Mouse (Mus musculus): ENCODE results near the gene Sod3. TPM values are rescaled to one million over a fixed set of nuclear protein-coding genes. Genes with fewer than 3 reads are reported as not detected.

Gene Sod3
- polyA plus RNA-seq, 1 experiment = 48.8 TPM

GRCm38 (mm10) chr5:52404373-52404772 is 40.8 kb downstream of the Sod3 start:
- TF ChIP-seq CTCF (IDR thresholded peaks at IDR 0.05; ENCODE audit: borderline replicate concordance, insufficient read depth, low read length) = no peak
- TF ChIP-seq POLR2A (IDR thresholded peaks at IDR 0.05; ENCODE audit: low read depth, low read length) = no peak
- Histone ChIP-seq H3K27ac (ENCODE audit: insufficient read depth, low read length) (no peak overlapping the region), H3K4me1 (ENCODE audit: control insufficient read depth, insufficient read depth, low read length) (no peaks in the 10 kb centered on the region), H3K4me3 (ENCODE audit: insufficient read depth, low read length) (no peak overlapping the region)

GRCm38 (mm10) chr5:52408668-52409315 is 45.2 kb downstream of the Sod3 start:
- H3K27ac ChIP-seq (ENCODE audit: insufficient read depth, low read length) = no peak overlapping the region
- no peak overlapping the region for H3K4me3 ChIP-seq (ENCODE audit: insufficient read depth, low read length)
- no peaks in the 10 kb centered on the region for H3K4me1 ChIP-seq (ENCODE audit: control insufficient read depth, insufficient read depth, low read length)
- TF ChIP-seq POLR2A (IDR thresholded peaks at IDR 0.05; ENCODE audit: low read depth, low read length) (no peak), CTCF (IDR thresholded peaks at IDR 0.05; ENCODE audit: borderline replicate concordance, insufficient read depth, low read length) (no peak)

GRCm38 (mm10) chr5:52410197-52410596 is 46.6 kb downstream of the Sod3 start:
- no peaks in the 10 kb centered on the region for H3K4me1 ChIP-seq (ENCODE audit: control insufficient read depth, insufficient read depth, low read length)
- no peak overlapping the region for H3K4me3 ChIP-seq (ENCODE audit: insufficient read depth, low read length)
- H3K27ac ChIP-seq (ENCODE audit: insufficient read depth, low read length) = no peak overlapping the region
- TF ChIP-seq CTCF (IDR thresholded peaks at IDR 0.05; ENCODE audit: borderline replicate concordance, insufficient read depth, low read length) (no peak), POLR2A (IDR thresholded peaks at IDR 0.05; ENCODE audit: low read depth, low read length) (no peak)

- no peaks in the 10 kb centered on the region for H3K4me1 ChIP-seq (ENCODE audit: control insufficient read depth, insufficient read depth, low read length)
- no peak overlapping the region for H3K27ac ChIP-seq (ENCODE audit: insufficient read depth, low read length)
- TF ChIP-seq POLR2A (IDR thresholded peaks at IDR 0.05; ENCODE audit: low read depth, low read length) (no peak), CTCF (IDR thresholded peaks at IDR 0.05; ENCODE audit: borderline replicate concordance, insufficient read depth, low read length) (no peak)
- H3K4me3 ChIP-seq (ENCODE audit: insufficient read depth, low read length) = no peak overlapping the region
Measured at GRCm38 (mm10) chr5:52411567-52411966, 48.0 kb downstream of the Sod3 start.

GRCm38 (mm10) chr5:52415193-52415592 is 51.6 kb downstream of the Sod3 start:
- H3K4me1 ChIP-seq (ENCODE audit: control insufficient read depth, insufficient read depth, low read length) = no peaks in the 10 kb centered on the region
- no peak for TF ChIP-seq CTCF (IDR thresholded peaks at IDR 0.05; ENCODE audit: borderline replicate concordance, insufficient read depth, low read length)
- TF ChIP-seq POLR2A (IDR thresholded peaks at IDR 0.05; ENCODE audit: low read depth, low read length) = no peak
- H3K4me3 ChIP-seq (ENCODE audit: insufficient read depth, low read length) = no peak overlapping the region
- no peak overlapping the region for H3K27ac ChIP-seq (ENCODE audit: insufficient read depth, low read length)

- no peak for TF ChIP-seq POLR2A (IDR thresholded peaks at IDR 0.05; ENCODE audit: low read depth, low read length)
- H3K27ac ChIP-seq (ENCODE audit: insufficient read depth, low read length) = no peak overlapping the region
- H3K4me3 ChIP-seq (ENCODE audit: insufficient read depth, low read length) = no peak overlapping the region
- H3K4me1 ChIP-seq (ENCODE audit: control insufficient read depth, insufficient read depth, low read length) = no peaks in the 10 kb centered on the region
Measured at GRCm38 (mm10) chr5:52415917-52416316, 52.3 kb downstream of the Sod3 start.

- no peaks in the 10 kb centered on the region for H3K4me1 ChIP-seq (ENCODE audit: control insufficient read depth, insufficient read depth, low read length)
- H3K4me3 ChIP-seq (ENCODE audit: insufficient read depth, low read length) = no peak overlapping the region
- no peak for TF ChIP-seq CTCF (IDR thresholded peaks at IDR 0.05; ENCODE audit: borderline replicate concordance, insufficient read depth, low read length)
- TF ChIP-seq POLR2A (IDR thresholded peaks at IDR 0.05; ENCODE audit: low read depth, low read length) = no peak
- H3K27ac ChIP-seq (ENCODE audit: insufficient read depth, low read length) = no peak overlapping the region
Measured at GRCm38 (mm10) chr5:52416485-52416884, 52.9 kb downstream of the Sod3 start.

Other genes starting within 250 kb of the Sod3 start
- gene Dhx15, start 173.3 kb upstream of the Sod3 start, polyA plus RNA-seq (2011; ENCODE audit: insufficient read length, low read depth, missing spikeins) = 198 and 206 TPM in 2 replicates
- 3.0 and 3.7 TPM in 2 replicates for gene Ccdc149, start 107.7 kb downstream of the Sod3 start, polyA plus RNA-seq (2011; ENCODE audit: insufficient read length, low read depth, missing spikeins)
- gene Lgi2, start 202.7 kb downstream of the Sod3 start, polyA plus RNA-seq (2011; ENCODE audit: insufficient read length, low read depth, missing spikeins) = 1.4 and 7.4 TPM in 2 replicates

All from embryonic fibroblast, embryonic 13.5 days (primary cell).